Mouse (Mus musculus): Measurements from ENCODE around the gene Tspan18. TPM values are rescaled to one million over a fixed set of nuclear protein-coding genes. Genes with fewer than 3 reads are reported as not detected.
A peak's percentile ranks its signal among the peaks of the same experiment; 100 is the strongest.

Gene Tspan18
- polyA plus RNA-seq, 1 experiment: 14.1 TPM

DNA sequence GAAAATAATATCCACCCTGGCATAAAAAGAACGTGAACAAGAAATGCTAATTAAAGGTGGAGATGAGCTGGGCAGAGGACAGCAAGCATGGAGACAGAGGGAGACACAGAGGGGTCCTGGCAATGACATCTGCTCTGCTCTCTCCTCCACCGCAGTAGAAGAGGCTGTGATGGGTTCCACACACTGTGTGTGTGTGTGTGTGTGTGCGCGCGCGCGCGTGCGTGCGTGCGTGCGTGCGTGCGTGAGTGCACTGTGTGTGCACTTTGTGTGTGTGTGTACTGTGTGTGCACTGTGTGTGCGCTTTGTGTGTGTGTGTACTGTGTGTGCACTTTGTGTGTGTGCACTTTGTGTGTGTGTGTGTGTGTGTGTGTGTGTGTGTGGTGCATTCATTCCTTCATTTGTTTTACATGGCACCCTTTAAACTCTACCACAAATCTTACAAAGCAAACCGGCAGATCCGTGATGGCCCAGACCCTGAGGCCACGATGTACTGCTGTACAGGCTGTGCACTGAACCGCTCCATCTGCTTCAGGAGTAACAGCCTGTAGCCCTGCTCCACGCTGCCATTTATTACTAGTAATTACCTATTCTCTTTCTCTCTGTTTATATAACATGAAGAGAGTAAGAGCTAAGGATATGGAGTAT lies 156.5 kb downstream of the Tspan18 start:
- 92% methylated on average over 20 of the region's 20 CpGs for WGBS
- H3K36me3 ChIP-seq (ENCODE audit: control insufficient read depth, insufficient read depth, low read length): no peaks in the 10 kb centered on the region
- H3K4me1 ChIP-seq (ENCODE audit: control insufficient read depth, insufficient read depth, insufficient read length, low read length): peaks cover 11% of the 10 kb centered on the region
- H3K27ac ChIP-seq (ENCODE audit: insufficient read depth, low read depth, low read length): no peak overlapping the region
- TF ChIP-seq POLR2A (IDR thresholded peaks at IDR 0.05; ENCODE audit: low read depth, low read length) (no peak), CTCF (IDR thresholded peaks at IDR 0.05; ENCODE audit: extremely low read depth, insufficient read length, insufficient replicate concordance, low read depth, low read length) (no peak)
- peaks cover 3% of the 10 kb centered on the region; the same call in 1 of the 2 replicates for H3K27me3 ChIP-seq (ENCODE audit: control insufficient read depth, insufficient read depth, low read length)
- no peak overlapping the region for H3K4me3 ChIP-seq (ENCODE audit: low read depth, low read length)

DNA sequence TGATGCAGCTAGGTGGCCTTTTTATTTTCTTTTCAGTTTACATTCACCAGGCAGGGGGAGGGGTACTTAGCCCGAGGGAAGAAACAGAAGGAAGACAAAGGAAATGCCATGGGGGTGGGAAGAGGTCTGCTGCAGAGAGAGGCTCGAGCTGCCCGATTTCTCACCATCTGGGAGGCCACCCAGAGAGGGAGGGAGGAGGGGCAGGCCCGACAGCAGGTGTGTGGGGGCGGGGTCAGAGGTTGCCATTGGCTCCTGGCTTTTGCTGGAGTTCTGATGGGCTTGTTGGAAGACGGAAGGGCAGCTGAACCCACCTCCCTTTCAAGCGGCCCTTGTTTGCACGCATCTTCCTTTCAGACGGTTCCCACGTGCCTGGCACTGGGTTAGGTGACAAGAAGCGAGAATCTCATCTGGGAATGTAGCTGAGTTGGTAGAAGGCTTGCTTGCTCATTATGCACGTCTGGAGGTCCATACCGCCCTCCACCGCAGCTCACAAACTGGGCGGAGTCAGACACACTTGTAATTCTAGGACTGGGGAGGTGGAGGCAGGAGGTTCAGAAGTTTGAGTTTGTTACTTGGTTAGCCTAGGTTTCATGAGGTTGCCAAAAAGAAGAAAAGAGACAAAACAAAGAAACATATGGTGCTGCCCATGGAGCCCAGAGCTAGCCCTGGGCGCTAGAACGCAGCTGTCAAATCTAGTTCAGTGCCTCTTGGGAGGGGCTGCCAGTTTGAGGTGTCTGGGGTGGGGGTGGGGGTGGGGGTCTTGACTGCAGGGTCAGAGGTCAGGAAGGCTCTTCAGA lies 157.2 kb downstream of the Tspan18 start:
- Histone ChIP-seq H3K4me1 (ENCODE audit: control insufficient read depth, insufficient read depth, insufficient read length, low read length) (peaks cover 15% of the 10 kb centered on the region), H3K4me3 (ENCODE audit: low read depth, low read length) (peak overlapping the region; percentile 35; the same call in 1 of the 2 replicates), H3K27ac (ENCODE audit: insufficient read depth, low read depth, low read length) (no peak overlapping the region), H3K36me3 (ENCODE audit: control insufficient read depth, insufficient read depth, low read length) (no peaks in the 10 kb centered on the region), H3K27me3 (ENCODE audit: control insufficient read depth, insufficient read depth, low read length) (peaks cover 3% of the 10 kb centered on the region; the same call in 1 of the 2 replicates)
- TF ChIP-seq CTCF (IDR thresholded peaks at IDR 0.05; ENCODE audit: extremely low read depth, insufficient read length, insufficient replicate concordance, low read depth, low read length): no peak
- TF ChIP-seq POLR2A (IDR thresholded peaks at IDR 0.05; ENCODE audit: low read depth, low read length): no peak
- 21% methylated on average over 17 of the region's 17 CpGs for WGBS

DNA sequence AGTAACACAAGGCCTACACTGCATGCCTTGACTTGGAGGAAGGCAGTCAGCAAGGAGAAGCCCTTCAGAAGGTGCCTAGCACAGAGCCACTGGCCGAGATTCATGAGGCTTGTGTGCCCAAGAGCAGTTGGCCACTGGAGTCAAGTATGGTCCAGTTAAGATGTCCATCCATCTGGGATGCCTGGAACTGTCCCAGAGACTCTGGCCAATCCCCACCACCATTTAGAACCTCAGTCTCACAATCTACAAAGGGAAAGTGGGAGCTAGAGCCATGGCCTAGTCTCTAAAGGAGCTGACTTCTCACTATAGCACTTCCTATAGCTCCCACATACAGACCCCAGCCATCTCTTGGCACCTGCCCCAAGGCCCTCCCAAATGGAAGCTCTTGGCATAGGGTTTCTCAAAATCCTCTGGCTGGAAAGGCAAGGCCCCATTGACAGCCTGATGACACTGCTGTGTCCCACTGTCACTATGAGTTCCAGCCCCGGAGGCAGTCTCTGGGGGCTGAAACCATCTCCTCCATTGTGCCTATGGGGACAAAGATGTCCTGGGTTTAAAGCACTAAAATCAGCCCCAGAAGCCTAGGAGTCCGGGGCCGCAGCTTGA lies 158.0 kb downstream of the Tspan18 start:
- Histone ChIP-seq H3K4me3 (ENCODE audit: low read depth, low read length) (no peak overlapping the region), H3K27me3 (ENCODE audit: control insufficient read depth, insufficient read depth, low read length) (peaks cover 3% of the 10 kb centered on the region; the same call in 1 of the 2 replicates), H3K27ac (ENCODE audit: insufficient read depth, low read depth, low read length) (no peak overlapping the region), H3K4me1 (ENCODE audit: control insufficient read depth, insufficient read depth, insufficient read length, low read length) (peaks cover 15% of the 10 kb centered on the region), H3K36me3 (ENCODE audit: control insufficient read depth, insufficient read depth, low read length) (no peaks in the 10 kb centered on the region)
- TF ChIP-seq CTCF (IDR thresholded peaks at IDR 0.05; ENCODE audit: extremely low read depth, insufficient read length, insufficient replicate concordance, low read depth, low read length): no peak
- no peak for TF ChIP-seq POLR2A (IDR thresholded peaks at IDR 0.05; ENCODE audit: low read depth, low read length)
- 53% methylated on average over 4 of the region's 4 CpGs for WGBS

DNA sequence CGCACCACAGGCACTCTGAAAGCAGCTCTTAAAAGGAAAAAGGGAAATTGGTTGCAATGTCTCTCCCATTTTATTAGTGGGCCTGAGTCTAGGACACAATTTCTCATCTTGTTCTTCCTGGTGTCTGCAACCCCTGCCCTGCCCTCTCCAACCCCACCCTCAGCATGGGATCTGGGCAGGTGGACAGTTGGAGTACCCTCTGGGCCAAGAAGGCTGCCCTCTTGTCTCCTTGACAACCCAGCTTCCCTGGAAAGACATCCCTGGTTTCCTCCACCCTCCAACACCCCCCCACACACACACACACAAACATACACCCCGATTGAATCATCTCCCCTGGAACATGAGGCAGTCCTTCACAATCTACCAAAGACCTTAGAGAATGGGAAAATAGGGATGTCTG lies 158.6 kb downstream of the Tspan18 start:
- Histone ChIP-seq H3K4me3 (ENCODE audit: low read depth, low read length) (no peak overlapping the region), H3K4me1 (ENCODE audit: control insufficient read depth, insufficient read depth, insufficient read length, low read length) (peaks cover 15% of the 10 kb centered on the region), H3K36me3 (ENCODE audit: control insufficient read depth, insufficient read depth, low read length) (no peaks in the 10 kb centered on the region), H3K27me3 (ENCODE audit: control insufficient read depth, insufficient read depth, low read length) (peaks cover 3% of the 10 kb centered on the region; the same call in 1 of the 2 replicates), H3K27ac (ENCODE audit: insufficient read depth, low read depth, low read length) (no peak overlapping the region)
- TF ChIP-seq CTCF (IDR thresholded peaks at IDR 0.05; ENCODE audit: extremely low read depth, insufficient read length, insufficient replicate concordance, low read depth, low read length): no peak
- TF ChIP-seq POLR2A (IDR thresholded peaks at IDR 0.05; ENCODE audit: low read depth, low read length): no peak
- WGBS: 68% methylated on average over 2 of the region's 2 CpGs

DNA sequence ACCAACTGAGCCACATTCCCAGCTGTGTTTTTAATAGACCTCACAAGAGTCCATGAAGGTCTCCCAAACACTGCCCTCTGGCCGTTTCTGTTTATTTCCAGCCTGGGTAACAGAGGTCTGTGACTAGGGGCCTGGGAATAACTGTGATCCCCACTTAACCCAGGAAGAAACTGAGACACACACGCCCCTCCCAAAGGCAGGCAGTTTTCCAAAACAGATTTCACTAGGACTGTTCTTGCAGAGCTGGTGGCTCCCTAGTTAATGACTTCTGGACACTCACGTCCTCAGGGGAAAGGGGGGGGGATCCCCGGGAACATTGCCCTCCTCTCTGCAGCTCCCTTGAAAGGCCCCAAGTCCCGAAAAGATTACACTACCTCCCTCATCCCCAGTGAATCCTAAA lies 159.0 kb downstream of the Tspan18 start:
- H3K36me3 ChIP-seq (ENCODE audit: control insufficient read depth, insufficient read depth, low read length): no peaks in the 10 kb centered on the region
- H3K27me3 ChIP-seq (ENCODE audit: control insufficient read depth, insufficient read depth, low read length): peaks cover 1% of the 10 kb centered on the region; the same call in 1 of the 2 replicates
- H3K4me3 ChIP-seq (ENCODE audit: low read depth, low read length): no peak overlapping the region
- H3K27ac ChIP-seq (ENCODE audit: insufficient read depth, low read depth, low read length): no peak overlapping the region
- WGBS: 37% methylated on average over 5 of the region's 5 CpGs
- H3K4me1 ChIP-seq (ENCODE audit: control insufficient read depth, insufficient read depth, insufficient read length, low read length): peaks cover 14% of the 10 kb centered on the region
- no peak for TF ChIP-seq CTCF (IDR thresholded peaks at IDR 0.05; ENCODE audit: extremely low read depth, insufficient read length, insufficient replicate concordance, low read depth, low read length)
- no peak for TF ChIP-seq POLR2A (IDR thresholded peaks at IDR 0.05; ENCODE audit: low read depth, low read length)

DNA sequence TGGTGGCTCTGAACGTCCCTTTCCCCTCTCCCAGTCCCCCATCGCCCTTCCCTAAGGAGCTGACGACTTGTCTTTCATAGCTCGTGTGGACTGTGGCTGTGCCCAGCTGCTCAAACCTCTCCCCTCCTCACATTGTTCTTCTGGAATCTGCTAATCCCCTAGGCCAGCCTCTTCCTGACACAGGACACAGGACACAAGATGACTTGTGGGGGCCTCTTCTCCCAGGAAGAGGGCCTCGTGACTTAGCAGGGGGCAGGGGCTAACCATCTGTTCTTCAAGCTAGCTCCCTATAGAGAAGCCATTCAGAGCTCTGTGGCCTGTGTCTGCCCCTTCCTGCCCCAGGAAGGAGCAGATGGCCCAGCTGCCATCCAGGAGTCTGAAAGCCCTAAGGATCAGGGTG lies 160.1 kb downstream of the Tspan18 start:
- peaks cover 10% of the 10 kb centered on the region; the same call in 1 of the 2 replicates for H3K4me1 ChIP-seq (ENCODE audit: control insufficient read depth, insufficient read depth, insufficient read length, low read length)
- WGBS: 92% methylated on average over 5 of the region's 5 CpGs
- no peak overlapping the region for H3K27ac ChIP-seq (ENCODE audit: insufficient read depth, low read depth, low read length)
- no peak for TF ChIP-seq POLR2A (IDR thresholded peaks at IDR 0.05; ENCODE audit: low read depth, low read length)
- no peaks in the 10 kb centered on the region for H3K27me3 ChIP-seq (ENCODE audit: control insufficient read depth, insufficient read depth, low read length)
- no peak overlapping the region for H3K4me3 ChIP-seq (ENCODE audit: low read depth, low read length)
- no peaks in the 10 kb centered on the region for H3K36me3 ChIP-seq (ENCODE audit: control insufficient read depth, insufficient read depth, low read length)

DNA sequence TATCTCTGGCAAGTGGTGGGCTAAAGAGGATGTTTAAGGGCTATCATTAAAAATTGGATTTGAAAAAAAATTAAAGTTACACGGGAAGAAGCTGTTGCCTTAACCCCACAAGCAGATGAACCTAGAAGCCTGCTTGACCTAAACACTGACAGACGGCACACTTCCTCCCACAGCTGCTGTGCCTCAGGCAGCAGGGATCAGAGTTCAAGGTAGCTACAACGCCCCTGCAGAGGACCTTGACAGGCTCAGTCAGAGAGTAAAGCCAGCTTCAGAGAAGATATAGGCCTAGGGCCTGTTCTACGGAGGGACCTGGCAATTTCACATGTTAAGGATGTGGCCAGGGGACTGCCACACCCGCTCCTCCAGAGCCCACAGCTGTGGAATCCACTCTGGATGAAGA lies 161.8 kb downstream of the Tspan18 start:
- no peaks in the 10 kb centered on the region for H3K27me3 ChIP-seq (ENCODE audit: control insufficient read depth, insufficient read depth, low read length)
- no peaks in the 10 kb centered on the region for H3K36me3 ChIP-seq (ENCODE audit: control insufficient read depth, insufficient read depth, low read length)
- H3K4me1 ChIP-seq (ENCODE audit: control insufficient read depth, insufficient read depth, insufficient read length, low read length): peaks cover 10% of the 10 kb centered on the region; the same call in 1 of the 2 replicates
- WGBS: 27% methylated on average over 5 of the region's 5 CpGs
- no peak overlapping the region for H3K4me3 ChIP-seq (ENCODE audit: low read depth, low read length)
- TF ChIP-seq CTCF (IDR thresholded peaks at IDR 0.05; ENCODE audit: extremely low read depth, insufficient read length, insufficient replicate concordance, low read depth, low read length) (no peak), POLR2A (IDR thresholded peaks at IDR 0.05; ENCODE audit: low read depth, low read length) (no peak)
- H3K27ac ChIP-seq (ENCODE audit: insufficient read depth, low read depth, low read length): no peak overlapping the region
